Mouse (Mus musculus) limb, embryonic 14.5 days (tissue): Measurements from ENCODE around the gene Ackr3. TPM values are rescaled to one million over a fixed set of nuclear protein-coding genes. Genes with fewer than 3 reads are reported as not detected.

Experiments
- ATAC-seq: fragments of 200-750 bp; cut with Nextera tagmentation; 2 replicates; pipeline ENCODE4 v1.8.0; 2017; ENCODE audit warnings: low read depth, moderate number of reproducible peaks, moderate TSS enrichment; ENCODE audit not compliant: low FRiP score
- DNase-seq: peaks from one replicate; pipeline ENCODE4 v3.0.0-alpha.2; 2015; ENCODE audit warnings: low spot score
- H3K27ac ChIP-seq: fragments of 300-500 bp; sonication (generic); replicated peaks from 2 replicates; pipeline ENCODE4 v1.5.1; 2014; ENCODE audit warnings: low read depth, mild to moderate bottlenecking, low read length, moderate library complexity, mixed read lengths
- H3K27me3 ChIP-seq: fragments of 300-500 bp; sonication (generic); 2 replicates; pipeline ENCODE4 v1.6.1; 2014; ENCODE audit warnings: low read length, mixed read lengths; ENCODE audit not compliant: control insufficient read depth, insufficient read depth
- H3K36me3 ChIP-seq: fragments of 300-500 bp; sonication (generic); 2 replicates; pipeline ENCODE4 v1.6.1; 2014; ENCODE audit warnings: mild to moderate bottlenecking, low read length, moderate library complexity, mixed read lengths; ENCODE audit not compliant: control insufficient read depth, insufficient read depth
- H3K4me1 ChIP-seq: fragments of 300-500 bp; sonication (generic); 2 replicates; pipeline ENCODE4 v1.6.1; 2014; ENCODE audit warnings: antibody characterized with exemption, low read length, mixed read lengths; ENCODE audit not compliant: control insufficient read depth, insufficient read depth
- H3K4me2 ChIP-seq: fragments of 300-500 bp; sonication (generic); replicated peaks from 2 replicates; pipeline ENCODE4 v1.6.1; 2014; ENCODE audit warnings: low read depth, mild to moderate bottlenecking, low read length, moderate library complexity; ENCODE audit not compliant: severe bottlenecking
- H3K4me3 ChIP-seq: fragments of 300-500 bp; sonication (generic); replicated peaks from 2 replicates; pipeline ENCODE4 v1.5.1; 2014; ENCODE audit warnings: low read length
- H3K9ac ChIP-seq: fragments of 300-500 bp; sonication (generic); 2 replicates; pipeline ENCODE4 v1.6.1; 2014; ENCODE audit warnings: mild to moderate bottlenecking, low read depth, low read length, moderate library complexity; ENCODE audit not compliant: severe bottlenecking
- H3K9me3 ChIP-seq: fragments of 300-500 bp; sonication (generic); 2 replicates; pipeline ENCODE4 v1.6.1; 2016; ENCODE audit warnings: low read length; ENCODE audit not compliant: control insufficient read depth
- POLR2A ChIP-seq: fragments of 200-500 bp; IDR thresholded peaks from 2 replicates; pipeline ENCODE4 v1.8.0; 2012; ENCODE audit warnings: inconsistent platforms, mild to moderate bottlenecking, moderate library complexity, borderline replicate concordance; ENCODE audit not compliant: insufficient read depth, insufficient read length; ENCODE audit errors: extremely low read depth
- WGBS: fragments of 180-500 bp; shearing (Covaris S2); extraction: QIAGEN DNeasy Blood & Tissue Kit; methylation state at CpG from one replicate; pipeline ENCODE4 v1.1.7; 2014; 5-methylcytosine and 5-hydroxymethylcytosine counted together
- polyA plus RNA-seq, 2 experiments: library from polyadenylated mRNA; depleted of rRNA in 1 of 2; stranded (reverse) in 1 of 2; unstranded in 1 of 2; fragments of >200 nt; fragmentation: Nextera tagmentation in 1 of 2; extraction: Ambion mirVana in 1 of 2; gene quantifications; 2 replicates each; pipeline versions ENCODE4 v1.2.1 to v1.2.3; 2012 to 2014

The Ackr3 gene
- polyA plus RNA-seq, 2 experiments, result 49.7 to 93.8 TPM

DNA sequence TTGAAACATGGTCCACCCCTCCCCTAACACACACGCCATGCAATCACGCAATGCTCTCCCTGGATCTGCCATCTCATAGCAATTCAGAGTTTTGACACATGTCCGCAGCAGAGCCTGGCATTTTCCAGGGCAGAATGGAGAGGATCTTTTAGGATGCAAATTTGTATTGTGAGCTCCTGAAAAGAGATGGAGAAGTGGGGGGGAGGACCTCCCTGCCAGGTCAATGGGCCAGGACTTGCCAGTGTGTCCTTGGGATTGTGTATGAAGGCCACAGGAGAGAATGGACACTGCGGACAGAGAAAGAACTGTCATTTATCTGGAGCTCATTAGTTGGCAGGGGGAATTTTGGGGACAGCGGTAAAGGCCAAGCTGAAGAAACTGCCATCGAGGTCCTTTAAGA is 14.7 kb upstream of the Ackr3 start:
- no peak overlapping the region for H3K9ac ChIP-seq
- no peaks in the 10 kb centered on the region for H3K36me3 ChIP-seq
- H3K27ac ChIP-seq, result no peak overlapping the region
- H3K9me3 ChIP-seq, result no peaks in the 10 kb centered on the region; the same call in 1 of the 2 replicates
- H3K4me1 ChIP-seq, result peaks cover 5% of the 10 kb centered on the region; the same call in 1 of the 2 replicates
- DNase-seq (no peak), ATAC-seq (no peak)
- H3K4me3 ChIP-seq, result no peak overlapping the region
- no peak for TF ChIP-seq POLR2A
- H3K27me3 ChIP-seq, result no peaks in the 10 kb centered on the region
- H3K4me2 ChIP-seq, result no peak overlapping the region
- WGBS, result 92% methylated on average over 6 of the region's 6 CpGs

DNA sequence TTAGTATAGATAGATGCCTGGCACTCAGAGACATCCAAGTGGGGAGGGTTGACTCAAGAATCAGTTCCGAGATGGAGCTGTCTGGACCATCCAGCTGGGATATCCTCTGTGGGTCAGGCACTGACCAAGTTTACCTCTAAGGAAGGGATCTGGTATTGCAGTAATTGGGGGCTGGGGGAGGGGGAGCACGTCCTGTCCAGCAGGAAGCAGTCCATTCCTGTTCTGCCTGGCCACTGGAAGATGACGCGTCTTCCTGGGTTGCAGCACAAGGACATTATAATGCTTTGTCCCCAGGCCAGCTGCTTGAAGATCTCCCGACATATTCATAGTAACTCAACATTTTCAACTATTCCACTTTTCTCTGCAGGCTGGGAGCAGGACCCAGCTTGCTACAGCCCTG is 2.5 kb upstream of the Ackr3 start:
- H3K9ac ChIP-seq, result no peak overlapping the region
- ATAC-seq, result no peak
- no peak overlapping the region for H3K4me3 ChIP-seq
- DNase-seq, result no peak
- H3K4me2 ChIP-seq, result no peak overlapping the region
- 0 out of 2 replicates have a peak, but pooled peaks cover 4% of the 10 kb centered on the region for H3K27me3 ChIP-seq
- H3K9me3 ChIP-seq, result no peaks in the 10 kb centered on the region
- WGBS, result 81% methylated on average over 5 of the region's 5 CpGs
- H3K36me3 ChIP-seq, result no peaks in the 10 kb centered on the region
- H3K4me1 ChIP-seq, result peaks cover 21% of the 10 kb centered on the region
- H3K27ac ChIP-seq, result no peak overlapping the region
- no peak for TF ChIP-seq POLR2A

GRCm38 (mm10) chr1:90201655-90202054 is 2.1 kb upstream of the Ackr3 start:
- Histone ChIP-seq H3K27ac (no peak overlapping the region), H3K4me3 (no peak overlapping the region), H3K9me3 (no peaks in the 10 kb centered on the region), H3K4me1 (peaks cover 25% of the 10 kb centered on the region), H3K4me2 (no peak overlapping the region), H3K27me3 (0 out of 2 replicates have a peak, but pooled peaks cover 4% of the 10 kb centered on the region), H3K9ac (no peak overlapping the region), H3K36me3 (no peaks in the 10 kb centered on the region)
- no peak for TF ChIP-seq POLR2A
- no peak for DNase-seq
- WGBS, result 53% methylated on average over 2 of the region's 2 CpGs
- no peak for ATAC-seq

GRCm38 (mm10) chr1:90202207-90202978 is 1.4 kb upstream of the Ackr3 start:
- H3K4me2 ChIP-seq, result peak overlapping the region; percentile 62; the same call in 1 of the 2 replicates
- no peak overlapping the region for H3K27ac ChIP-seq
- DNase-seq, result peak; percentile 49
- no peak for TF ChIP-seq POLR2A
- no peaks in the 10 kb centered on the region for H3K9me3 ChIP-seq
- H3K9ac ChIP-seq, result no peak overlapping the region
- no peak overlapping the region for H3K4me3 ChIP-seq
- H3K36me3 ChIP-seq, result no peaks in the 10 kb centered on the region
- ATAC-seq, result peak; percentile 9; the same call in 1 of the 2 replicates
- 13% methylated on average over 23 of the region's 23 CpGs for WGBS
- peaks cover 32% of the 10 kb centered on the region for H3K4me1 ChIP-seq
- 0 out of 2 replicates have a peak, but pooled peaks cover 4% of the 10 kb centered on the region for H3K27me3 ChIP-seq

DNA sequence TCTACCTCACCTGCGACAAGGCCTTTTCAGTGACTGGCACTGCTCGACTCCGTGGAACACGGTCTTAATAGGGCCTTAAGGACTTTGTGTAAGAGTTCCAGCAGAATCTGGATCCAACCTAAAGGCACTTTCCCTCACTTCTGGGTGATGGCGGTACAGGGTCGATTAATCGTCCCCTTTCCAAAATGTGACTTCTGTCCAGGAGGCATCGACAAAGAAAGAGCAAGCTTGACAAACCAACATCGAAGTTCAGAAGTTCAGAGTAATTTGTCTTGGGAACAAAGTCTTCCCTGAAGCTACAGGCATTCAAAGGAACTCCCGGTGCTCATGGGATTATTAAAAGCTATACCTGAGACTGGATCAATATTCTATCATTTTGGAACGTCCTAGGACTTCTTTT is 439 bp upstream of the Ackr3 start:
- H3K9ac ChIP-seq, result no peak overlapping the region
- 5% methylated on average over 11 of the region's 11 CpGs for WGBS
- peak overlapping the region; percentile 63 for H3K4me3 ChIP-seq
- no peaks in the 10 kb centered on the region for H3K9me3 ChIP-seq
- ATAC-seq (no peak), DNase-seq (no peak)
- no peaks in the 10 kb centered on the region for H3K36me3 ChIP-seq
- H3K4me2 ChIP-seq, result peak overlapping the region; percentile 62
- H3K4me1 ChIP-seq, result peaks cover 41% of the 10 kb centered on the region
- 0 out of 2 replicates have a peak, but pooled peaks cover 4% of the 10 kb centered on the region for H3K27me3 ChIP-seq
- no peak overlapping the region for H3K27ac ChIP-seq
- TF ChIP-seq POLR2A, result no peak
